Mouse (Mus musculus) G1E (cell line): Measurements from ENCODE around the gene Dnah17.

ENCODE experiments used
- CTCF ChIP-seq: IDR thresholded peaks from 2 replicates; pipeline ENCODE4 v1.5.1; 2012; ENCODE audit warnings: low read depth, low read length, inconsistent platforms, mixed read lengths
- GATA1 ChIP-seq: IDR thresholded peaks from 2 replicates; pipeline ENCODE4 v1.6.1; 2012; ENCODE audit warnings: borderline replicate concordance, low read length, inconsistent platforms, mixed read lengths
- POLR2AphosphoS5 ChIP-seq: IDR thresholded peaks from 2 replicates; pipeline ENCODE4 v1.6.1; 2012; ENCODE audit warnings: low read depth, low read length, inconsistent platforms; ENCODE audit not compliant: insufficient replicate concordance
- TAL1 ChIP-seq: conservative IDR thresholded peaks from 2 replicates; pipeline ENCODE4 v1.6.1; 2012; ENCODE audit warnings: low read depth, low read length, inconsistent platforms, mixed read lengths

- TF ChIP-seq CTCF (no peak), GATA1 (no peak), POLR2AphosphoS5 (no peak), TAL1 (no peak)
These were observed 80.8 kb downstream of the Dnah17 start for GRCm38 (mm10) chr11:118049641-118050040.
